Mouse (Mus musculus) C2C12 (cell line): ENCODE results near the gene Cpsf7. TPM values are rescaled to one million over a fixed set of nuclear protein-coding genes. Genes with fewer than 3 reads are reported as not detected.

Experiments
- H3K27me3 ChIP-seq: one replicate; pipeline ENCODE4 v1.6.1; 2011; ENCODE audit not compliant: control insufficient read depth, insufficient read depth, insufficient read length
- H3K36me3 ChIP-seq: one replicate; pipeline ENCODE4 v1.6.1; 2011; ENCODE audit not compliant: control insufficient read depth, insufficient read depth
- H3K4me3 ChIP-seq: one replicate; pipeline ENCODE4 v1.5.1; 2011; ENCODE audit warnings: mild to moderate bottlenecking, control low read depth; ENCODE audit not compliant: poor library complexity, insufficient read depth, severe bottlenecking
- H3K79me2 ChIP-seq: one replicate; pipeline ENCODE4 v1.6.1; 2011; ENCODE audit not compliant: control insufficient read depth, insufficient read depth
- H3K79me3 ChIP-seq: one replicate; pipeline ENCODE4 v1.6.1; 2011; ENCODE audit warnings: low read depth, control low read depth
- H3ac ChIP-seq: one replicate; pipeline ENCODE3; 2011; ENCODE audit warnings: low read depth; ENCODE audit not compliant: control insufficient read depth, insufficient read length
- CEBPB ChIP-seq: IDR thresholded peaks from one replicate; pipeline ENCODE4 v1.6.1; 2011; ENCODE audit warnings: low read depth, mild to moderate bottlenecking, control low read depth, moderate library complexity
- CTCF ChIP-seq: IDR thresholded peaks from one replicate; pipeline ENCODE4 v1.5.1; 2011; ENCODE audit not compliant: control insufficient read depth, insufficient read depth, insufficient read length
- FOSL1 ChIP-seq: IDR thresholded peaks from one replicate; pipeline ENCODE4 v1.8.0; 2011; ENCODE audit warnings: mild to moderate bottlenecking, low read length; ENCODE audit not compliant: poor library complexity, insufficient read depth, severe bottlenecking
- MAX ChIP-seq: IDR thresholded peaks from one replicate; pipeline ENCODE4 v1.6.1; 2011; ENCODE audit warnings: mild to moderate bottlenecking, control low read depth
- MYOD1 ChIP-seq: IDR thresholded peaks from one replicate; pipeline ENCODE4 v1.6.1; 2011; ENCODE audit warnings: low read depth; ENCODE audit not compliant: control insufficient read depth, insufficient read length
- MYOG ChIP-seq: IDR thresholded peaks from one replicate; pipeline ENCODE4 v1.6.1; 2011; ENCODE audit not compliant: control insufficient read depth, insufficient read length; ENCODE audit errors: extremely low read depth
- USF1 ChIP-seq: IDR thresholded peaks from one replicate; pipeline ENCODE4 v1.6.1; 2011; ENCODE audit warnings: low read depth, mild to moderate bottlenecking, control low read depth, moderate library complexity
- polyA plus RNA-seq: library from polyadenylated mRNA; unstranded; fragments of >200 nt; fragmentation: generic; extraction: Trizol; gene quantifications from one replicate; pipeline ENCODE4 v1.2.1, GENCODE M21; 2012; ENCODE audit warnings: missing spikeins

Gene Cpsf7
- polyA plus RNA-seq, 1 experiment: 26.5 TPM

GRCm38 (mm10) chr19:10562351-10562750, 37.3 kb downstream of the Cpsf7 start:
- no peaks in the 10 kb centered on the region for H3K27me3 ChIP-seq
- H3K36me3 ChIP-seq: no peaks in the 10 kb centered on the region
- no peak overlapping the region for H3K4me3 ChIP-seq
- no peak for TF ChIP-seq CEBPB
- TF ChIP-seq CTCF: no peak
- TF ChIP-seq MYOD1: no peak
- TF ChIP-seq USF1: no peak
- H3K79me2 ChIP-seq: no peaks in the 10 kb centered on the region
- H3ac ChIP-seq: no peak overlapping the region
- no peaks in the 10 kb centered on the region for H3K79me3 ChIP-seq

GRCm38 (mm10) chr19:10564278-10564677, 39.2 kb downstream of the Cpsf7 start:
- no peaks in the 10 kb centered on the region for H3K27me3 ChIP-seq
- no peak overlapping the region for H3K4me3 ChIP-seq
- no peak for TF ChIP-seq CTCF
- TF ChIP-seq MYOG: no peak
- TF ChIP-seq FOSL1: no peak
- no peak overlapping the region for H3ac ChIP-seq
- H3K79me2 ChIP-seq: no peaks in the 10 kb centered on the region
- no peaks in the 10 kb centered on the region for H3K79me3 ChIP-seq
- no peaks in the 10 kb centered on the region for H3K36me3 ChIP-seq

GRCm38 (mm10) chr19:10565217-10565616, 40.2 kb downstream of the Cpsf7 start:
- no peaks in the 10 kb centered on the region for H3K27me3 ChIP-seq
- H3K4me3 ChIP-seq: no peak overlapping the region
- no peaks in the 10 kb centered on the region for H3K79me3 ChIP-seq
- no peak overlapping the region for H3ac ChIP-seq
- peaks cover under 1% of the 10 kb centered on the region for H3K36me3 ChIP-seq
- TF ChIP-seq CEBPB (peak; percentile 27), MYOG (no peak), MYOD1 (no peak), FOSL1 (no peak)
- H3K79me2 ChIP-seq: no peaks in the 10 kb centered on the region

GRCm38 (mm10) chr19:10569627-10570026, 44.6 kb downstream of the Cpsf7 start:
- Histone ChIP-seq H3K36me3 (peaks cover 43% of the 10 kb centered on the region), H3K79me3 (no peaks in the 10 kb centered on the region), H3K27me3 (no peaks in the 10 kb centered on the region), H3K79me2 (peaks cover 1% of the 10 kb centered on the region), H3K4me3 (no peak overlapping the region), H3ac (no peak overlapping the region)
- peak; percentile 79 for TF ChIP-seq MYOD1
- TF ChIP-seq USF1: no peak
- TF ChIP-seq MYOG: no peak
- no peak for TF ChIP-seq CEBPB
- peak; percentile 71 for TF ChIP-seq MAX
- TF ChIP-seq CTCF: no peak
- peak; percentile 57 for TF ChIP-seq FOSL1

- no peaks in the 10 kb centered on the region for H3K27me3 ChIP-seq
- H3K36me3 ChIP-seq: peaks cover 46% of the 10 kb centered on the region
- peaks cover 19% of the 10 kb centered on the region for H3K79me3 ChIP-seq
- peak within 1 kb of the TSS; percentile 77 for H3ac ChIP-seq
- H3K79me2 ChIP-seq: peaks cover 39% of the 10 kb centered on the region
- peak within 1 kb of the TSS; percentile 58 for H3K4me3 ChIP-seq
- TF ChIP-seq USF1 (no peak), MAX (peak; percentile 20), MYOD1 (no peak), MYOG (no peak), CEBPB (no peak), CTCF (peak; percentile 16)
Observed at GRCm38 (mm10) chr19:10576690-10577561, 51.9 kb downstream of the Cpsf7 start, which contains the start of the genes Cyb561a3 and Tmem138. Gene Cyb561a3 (plus strand): TSS chr19:10577172. Gene Tmem138 (minus strand): TSS chr19:10577362.

GRCm38 (mm10) chr19:10580102-10580501, 55.0 kb downstream of the Cpsf7 start:
- no peak overlapping the region for H3K4me3 ChIP-seq
- TF ChIP-seq MYOD1 (no peak), CEBPB (no peak), FOSL1 (no peak), MAX (no peak), CTCF (no peak), MYOG (no peak), USF1 (no peak)
- peaks cover 22% of the 10 kb centered on the region for H3K36me3 ChIP-seq
- no peak overlapping the region for H3ac ChIP-seq
- H3K27me3 ChIP-seq: no peaks in the 10 kb centered on the region
- H3K79me3 ChIP-seq: peaks cover 17% of the 10 kb centered on the region
- H3K79me2 ChIP-seq: peaks cover 33% of the 10 kb centered on the region
